Mouse (Mus musculus) olfactory bulb, adult 2 months (tissue): ENCODE results near the gene Anxa1. TPM values are rescaled to one million over a fixed set of nuclear protein-coding genes. Genes with fewer than 3 reads are reported as not detected.

Source experiments
- H3K27ac ChIP-seq: fragments of 200-500 bp; 2 replicates; pipeline ENCODE4 v1.5.1; 2012; ENCODE audit warnings: low read depth, low read length; ENCODE audit not compliant: insufficient read depth
- H3K4me1 ChIP-seq: fragments of 200-500 bp; 2 replicates; pipeline ENCODE4 v1.6.1; 2012; ENCODE audit warnings: low read length; ENCODE audit not compliant: control insufficient read depth, insufficient read depth
- H3K4me3 ChIP-seq: fragments of 200-500 bp; 2 replicates; pipeline ENCODE4 v1.5.1; 2012; ENCODE audit warnings: mild to moderate bottlenecking, low read depth, low read length, moderate library complexity; ENCODE audit not compliant: insufficient read depth
- CTCF ChIP-seq: fragments of 200-500 bp; IDR thresholded peaks from 2 replicates; pipeline ENCODE4 v1.5.1; 2012; ENCODE audit warnings: low read depth, mild to moderate bottlenecking, low read length, moderate library complexity; ENCODE audit not compliant: insufficient read depth
- POLR2A ChIP-seq: fragments of 200-500 bp; IDR thresholded peaks from 2 replicates; pipeline ENCODE4 v1.6.1; 2012; ENCODE audit warnings: mild to moderate bottlenecking, low read depth, low read length, moderate library complexity; ENCODE audit not compliant: insufficient read depth
- WGBS: fragments of 180-500 bp; shearing (Covaris S2); methylation state at CpG from one replicate; pipeline ENCODE4 v1.1.7; 2018; 5-methylcytosine and 5-hydroxymethylcytosine counted together
- polyA plus RNA-seq: library from polyadenylated mRNA; stranded (reverse); fragments of >200 nt; gene quantifications from 2 replicates; pipeline ENCODE4 v1.2.4, GENCODE M21; 2012; ENCODE audit warnings: low replicate concordance; ENCODE audit not compliant: missing spikeins, insufficient read depth, insufficient read length

Anxa1 gene
- polyA plus RNA-seq, 1 experiment = not detected

DNA sequence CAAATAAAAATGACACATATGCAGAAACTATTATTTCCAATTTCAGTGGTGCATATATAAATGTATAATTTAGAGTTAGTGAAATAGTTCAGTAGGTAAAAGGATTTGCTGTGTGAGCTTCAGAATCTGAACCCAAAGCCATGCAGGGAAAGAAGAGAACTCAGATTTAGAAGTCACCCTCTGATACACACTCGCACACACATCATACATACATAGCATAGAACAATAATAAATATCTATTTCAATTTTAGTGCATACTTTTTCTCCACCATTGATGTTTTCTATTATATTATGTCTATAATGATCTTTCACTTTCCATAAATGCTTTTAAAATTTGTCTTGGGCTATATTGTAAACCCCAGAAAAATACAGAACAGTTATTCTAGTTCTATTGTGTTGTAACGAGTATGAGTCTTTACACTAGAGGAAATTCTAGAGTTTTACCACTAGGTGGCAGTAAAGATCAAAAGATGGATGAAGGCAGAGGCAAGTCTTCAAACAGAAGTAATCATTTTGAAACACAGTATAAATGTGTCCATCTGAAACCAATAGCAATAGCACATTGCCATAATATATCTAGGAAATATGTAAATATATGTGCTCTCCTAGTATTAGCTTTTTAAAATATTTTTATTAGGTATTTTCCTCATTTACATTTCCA, 28.7 kb downstream of the Anxa1 start:
- H3K4me1 ChIP-seq = no peaks in the 10 kb centered on the region
- H3K4me3 ChIP-seq = no peak overlapping the region
- WGBS = 51% methylated on average over 2 of the region's 2 CpGs
- TF ChIP-seq CTCF (no peak), POLR2A (no peak)
- no peak overlapping the region for H3K27ac ChIP-seq

GRCm38 (mm10) chr19:20358679-20359078, 32.1 kb downstream of the Anxa1 start:
- TF ChIP-seq CTCF (no peak), POLR2A (no peak)
- 74% methylated on average over 5 of the region's 5 CpGs for WGBS
- H3K4me1 ChIP-seq = no peaks in the 10 kb centered on the region
- H3K27ac ChIP-seq = no peak overlapping the region
- H3K4me3 ChIP-seq = no peak overlapping the region

DNA sequence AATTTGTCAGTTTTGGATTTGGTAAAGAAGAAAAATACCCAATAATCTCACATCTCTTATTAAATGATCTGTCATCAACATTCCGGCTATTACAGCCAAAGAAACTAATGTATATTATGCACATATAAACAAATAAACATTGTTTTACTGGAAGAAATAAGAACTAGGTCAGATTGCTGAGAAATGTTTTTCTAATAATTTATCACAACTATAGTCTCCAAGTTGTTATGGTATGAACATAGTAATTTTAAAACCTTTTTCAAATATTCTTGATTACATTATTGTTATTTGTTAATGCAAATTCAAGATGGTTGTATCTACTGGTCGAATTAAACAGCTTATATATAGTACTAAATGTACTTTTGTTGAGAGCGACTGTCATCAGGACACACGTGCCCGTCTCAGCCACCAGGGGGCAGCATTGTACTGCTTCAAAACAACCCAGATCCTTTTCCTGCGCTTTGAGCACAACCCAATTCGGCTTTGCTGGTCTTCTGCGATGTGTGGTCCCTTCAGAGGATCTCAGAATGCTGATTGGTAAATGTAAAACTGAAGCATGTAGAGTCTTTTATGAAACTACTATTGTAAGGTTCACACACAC, 45.3 kb downstream of the Anxa1 start:
- TF ChIP-seq CTCF = peak; percentile 78
- no peak for TF ChIP-seq POLR2A
- Histone ChIP-seq H3K4me3 (no peak overlapping the region), H3K27ac (no peak overlapping the region), H3K4me1 (no peaks in the 10 kb centered on the region)
- 9% methylated on average over 8 of the region's 8 CpGs for WGBS

- no peak for TF ChIP-seq CTCF
- no peak for TF ChIP-seq POLR2A
- 18% methylated on average over 11 of the region's 11 CpGs for WGBS
- Histone ChIP-seq H3K4me1 (no peaks in the 10 kb centered on the region), H3K27ac (no peak overlapping the region; the same call in 1 of the 2 replicates), H3K4me3 (no peak overlapping the region)
Measured at GRCm38 (mm10) chr19:20344511-20345316, 46.0 kb downstream of the Anxa1 start.

DNA sequence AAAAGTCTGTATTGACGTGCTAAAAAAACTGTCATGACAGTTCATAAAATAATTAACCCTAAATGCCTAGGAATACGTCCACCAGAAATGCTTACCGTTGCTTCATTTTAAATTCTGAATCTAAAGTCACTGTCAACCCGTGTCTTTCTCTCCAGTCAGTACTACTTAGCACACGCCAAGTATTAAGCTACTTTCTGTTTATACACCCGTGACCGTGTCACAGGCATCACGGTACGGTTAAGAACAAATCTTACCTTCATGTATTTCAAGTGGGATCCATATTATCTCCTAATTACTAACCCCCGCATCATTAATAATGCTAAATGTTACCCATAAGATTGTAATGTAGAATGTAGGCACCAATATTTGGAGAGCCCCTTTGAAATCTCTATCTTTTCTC, 46.7 kb downstream of the Anxa1 start:
- WGBS = 66% methylated on average over 10 of the region's 10 CpGs
- TF ChIP-seq POLR2A = no peak
- no peak for TF ChIP-seq CTCF
- Histone ChIP-seq H3K4me3 (no peak overlapping the region), H3K4me1 (no peaks in the 10 kb centered on the region), H3K27ac (no peak overlapping the region)

Other genes with a start within 250 kb of the Anxa1 start
- not detected in 2 replicates for gene Aldh1a1, start 101.8 kb upstream of the Anxa1 start, polyA plus RNA-seq